Mouse (Mus musculus) Patski (cell line): ENCODE measurements around the gene Batf. TPM values are rescaled to one million over a fixed set of nuclear protein-coding genes. Genes with fewer than 3 reads are reported as not detected.

ENCODE experiments used
- ATAC-seq: fragments of 100-300 bp; one replicate; pipeline ENCODE4 v1.8.0; 2021
- CTCF ChIA-PET: fragments of 350-600 bp; sonication (Branson Sonifier 250); formaldehyde crosslinking; loops from one replicate; lab custom pipeline; 2022; ENCODE audit warnings: inconsistent platforms; lab: Charles Lee
- POLR2A ChIA-PET: fragments of 350-600 bp; sonication (Branson Sonifier 250); formaldehyde crosslinking; loops from one replicate; lab custom pipeline; 2022; ENCODE audit warnings: antibody characterized with exemption, inconsistent platforms; lab: Charles Lee
- DNase-seq: peaks from one replicate; pipeline ENCODE4 v3.0.0-alpha.2; 2011; ENCODE audit warnings: low read depth, low spot score
- H3K27me3 ChIP-seq: fragments of 371-371 bp; one replicate; pipeline ENCODE4 v1.5.1; 2021
- CTCF ChIP-seq: fragments of 100-300 bp; IDR thresholded peaks from one replicate; pipeline ENCODE4 v1.5.1; 2021
- in situ Hi-C: fragments of 300-500 bp; cut with MboI; formaldehyde crosslinking; loops from 3 replicates; pipeline ENCODE4 v1.11.1; 2018; ENCODE audit warnings: low pct_unique_long_range_greater_than_20kb, mixed read lengths
- polyA plus RNA-seq: library from polyadenylated mRNA; unstranded; gene quantifications from one replicate; pipeline ENCODE4 v1.2.3, GENCODE M21; 2021

The Batf gene
- polyA plus RNA-seq, 1 experiment from 2014 or later, result not detected

- TF ChIP-seq CTCF, result no peak
- POLR2A ChIA-PET, result interaction anchor here (0.5 kb wide), 1 partner anchor 69 kb away, joined by 3 read pairs; no protein-coding TSS in a partner anchor
- no peaks in the 10 kb centered on the region for H3K27me3 ChIP-seq
- in situ Hi-C loops, result no loop called here
- CTCF ChIA-PET, result no interaction called here
- ATAC-seq (no peak), DNase-seq (no peak)
Observed at GRCm38 (mm10) chr12:85752116-85752515, 65.6 kb downstream of the Batf start.

GRCm38 (mm10) chr12:85753223-85753622 is 66.8 kb downstream of the Batf start:
- POLR2A ChIA-PET, result no interaction called here
- no peaks in the 10 kb centered on the region for H3K27me3 ChIP-seq
- no peak for TF ChIP-seq CTCF
- no peak for ATAC-seq
- CTCF ChIA-PET, result no interaction called here
- DNase-seq, result no peak
- in situ Hi-C loops, result no loop called here

GRCm38 (mm10) chr12:85754611-85755265 is 68.3 kb downstream of the Batf start:
- in situ Hi-C loops, result no loop called here
- ChIA-PET CTCF (no interaction called here), POLR2A (no interaction called here)
- H3K27me3 ChIP-seq, result no peaks in the 10 kb centered on the region
- ATAC-seq (no peak), DNase-seq (no peak)
- no peak for TF ChIP-seq CTCF

- TF ChIP-seq CTCF, result no peak
- CTCF ChIA-PET, result no interaction called here
- no peak for DNase-seq
- in situ Hi-C loops, result no loop called here
- POLR2A ChIA-PET, result no interaction called here
- no peak for ATAC-seq
- no peaks in the 10 kb centered on the region for H3K27me3 ChIP-seq
Observed at GRCm38 (mm10) chr12:85756455-85756854, 70.0 kb downstream of the Batf start.

GRCm38 (mm10) chr12:85757074-85757473 is 70.6 kb downstream of the Batf start:
- in situ Hi-C loops, result no loop called here
- POLR2A ChIA-PET, result no interaction called here
- H3K27me3 ChIP-seq, result no peaks in the 10 kb centered on the region
- no peak for DNase-seq
- no peak for ATAC-seq
- no peak for TF ChIP-seq CTCF
- CTCF ChIA-PET, result no interaction called here

Other genes with a start within 250 kb of the Batf start
- 678 TPM for gene Fos, start 212.8 kb upstream of the Batf start, polyA plus RNA-seq
- 50.7 TPM for gene Jdp2, start 87.6 kb upstream of the Batf start, polyA plus RNA-seq
- gene Flvcr2, start 59.9 kb downstream of the Batf start, polyA plus RNA-seq, result 0.21 TPM
- gene Erg28, start 137.9 kb downstream of the Batf start, polyA plus RNA-seq, result 47.6 TPM
- 14.5 TPM for gene Ttll5, start 138.0 kb downstream of the Batf start, polyA plus RNA-seq